Mouse (Mus musculus): ENCODE measurements around the gene Kdm2a.

DNA sequence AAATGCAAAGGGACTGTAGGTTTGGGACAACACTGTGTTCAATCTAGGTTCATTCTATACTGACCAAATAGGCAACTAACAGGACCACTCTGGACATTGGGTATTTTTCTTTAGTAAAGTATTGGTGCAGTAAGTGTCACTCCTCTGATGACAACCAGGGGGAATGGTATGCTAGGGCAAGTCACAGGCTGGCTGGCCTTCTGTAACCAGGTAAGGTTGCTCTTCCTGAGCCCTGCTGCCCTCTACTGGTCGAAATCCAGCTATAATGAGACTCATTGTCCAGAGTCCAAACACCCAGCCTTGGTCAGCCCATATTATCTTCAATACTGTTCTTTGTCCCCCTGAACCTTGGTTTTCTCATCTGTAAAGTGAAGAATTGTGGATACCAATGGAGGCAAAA, 19.1 kb upstream of the Kdm2a start:
- TF ChIP-seq CTCF (IDR thresholded peaks at IDR 0.05; ENCODE audit: extremely low read depth, insufficient read depth, insufficient read length, insufficient replicate concordance) (peak; percentile 79; the same call in 1 of the 2 replicates), POLR2A (IDR thresholded peaks at IDR 0.05; ENCODE audit: low read depth, low read length) (no peak)

Data from spleen, adult 2 months (tissue).